Mouse (Mus musculus) CH12.LX (cell line): ENCODE measurements around the gene Wfdc12. TPM values are rescaled to one million over a fixed set of nuclear protein-coding genes. Genes with fewer than 3 reads are reported as not detected.

Experiments used
- DNase-seq: peaks from one replicate; pipeline ENCODE4 v3.0.0-alpha.2; 2013; ENCODE audit errors: extremely low read depth
- H3K27ac ChIP-seq: 2 replicates; pipeline ENCODE4 v1.5.1; 2012; ENCODE audit warnings: low read depth, mild to moderate bottlenecking, control low read depth, moderate library complexity; ENCODE audit not compliant: insufficient read depth
- H3K27me3 ChIP-seq: replicated peaks from 2 replicates; pipeline ENCODE3; 2012; ENCODE audit warnings: inconsistent platforms
- H3K36me3 ChIP-seq, 2 experiments: replicated peaks in 1 of 2; 2 replicates each; pipeline versions ENCODE3 to v1.6.1; 2012; ENCODE audit warnings: inconsistent platforms in 1 of 2, low read length in 1 of 2, mild to moderate bottlenecking in 1 of 2, mixed read lengths in 1 of 2, moderate library complexity in 1 of 2; ENCODE audit not compliant: control insufficient read depth in 1 of 2, insufficient read depth in 1 of 2
- H3K4me1 ChIP-seq, 2 experiments: 2 replicates each; pipeline ENCODE4 v1.6.1; 2012; ENCODE audit warnings: inconsistent platforms in 1 of 2, moderate library complexity in 1 of 2; ENCODE audit not compliant: insufficient read depth in 2 of 2, control insufficient read depth in 1 of 2
- H3K4me2 ChIP-seq: 2 replicates; pipeline ENCODE4 v1.6.1; 2012; ENCODE audit warnings: low read depth, mild to moderate bottlenecking, control low read depth; ENCODE audit not compliant: poor library complexity, insufficient read depth, severe bottlenecking
- H3K4me3 ChIP-seq, 3 experiments: fragments of 150-350 bp in 1 of 3; sonication (generic) in 1 of 3; replicated peaks in 1 of 3; 2 replicates each; pipeline versions ENCODE3 to v1.5.1; 2011 to 2012; ENCODE audit warnings: low read depth in 2 of 3, low read length in 2 of 3, mild to moderate bottlenecking in 2 of 3, moderate library complexity in 2 of 3, control low read depth in 1 of 3, improper control_type of control experiment in 1 of 3, inconsistent platforms in 1 of 3, mixed read lengths in 1 of 3; ENCODE audit not compliant: poor library complexity in 1 of 3
- H3K79me2 ChIP-seq: replicated peaks from 2 replicates; pipeline ENCODE4 v1.6.1; 2012; ENCODE audit warnings: mild to moderate bottlenecking, moderate library complexity; ENCODE audit not compliant: control insufficient read depth, poor library complexity, insufficient read depth, severe bottlenecking; ENCODE audit errors: extremely low read depth
- H3K9ac ChIP-seq: 2 replicates; pipeline ENCODE4 v1.6.1; 2012; ENCODE audit warnings: low read depth, mild to moderate bottlenecking, control low read depth, moderate library complexity; ENCODE audit not compliant: insufficient read depth
- H3K9me3 ChIP-seq: replicated peaks from 2 replicates; pipeline ENCODE3; 2012; ENCODE audit warnings: low read length, inconsistent platforms, mixed read lengths
- CHD2 ChIP-seq: IDR thresholded peaks from 2 replicates; pipeline ENCODE4 v1.6.1; 2011; ENCODE audit warnings: low read length, improper control_type of control experiment
- EP300 ChIP-seq: IDR thresholded peaks from 2 replicates; pipeline ENCODE4 v1.6.1; 2011; ENCODE audit warnings: low read length, improper control_type of control experiment
- IRF4 ChIP-seq: IDR thresholded peaks from 2 replicates; pipeline ENCODE4 v1.6.1; 2014; ENCODE audit warnings: low read depth, mild to moderate bottlenecking, inconsistent platforms, low read length, improper control_type of control experiment
- JUND ChIP-seq: conservative IDR thresholded peaks from 2 replicates; pipeline ENCODE4 v1.6.1; 2011; ENCODE audit warnings: low read depth, low read length, improper control_type of control experiment
- KAT2A ChIP-seq: IDR thresholded peaks from 2 replicates; pipeline ENCODE4 v1.6.1; 2012; ENCODE audit warnings: low read length, improper control_type of control experiment, inconsistent platforms; ENCODE audit not compliant: insufficient replicate concordance
- MAZ ChIP-seq: IDR thresholded peaks from 2 replicates; pipeline ENCODE4 v1.6.1; 2012; ENCODE audit warnings: low read depth, mild to moderate bottlenecking, inconsistent platforms, low read length, improper control_type of control experiment, moderate library complexity
- MEF2A ChIP-seq: IDR thresholded peaks from 2 replicates; pipeline ENCODE4 v1.6.1; 2014; ENCODE audit warnings: low read depth, mild to moderate bottlenecking, inconsistent platforms, low read length, improper control_type of control experiment, borderline replicate concordance
- MXI1 ChIP-seq: IDR thresholded peaks from 2 replicates; pipeline ENCODE4 v1.6.1; 2011; ENCODE audit warnings: mild to moderate bottlenecking, low read depth, low read length, improper control_type of control experiment
- PAX5 ChIP-seq: IDR thresholded peaks from 2 replicates; pipeline ENCODE4 v1.6.1; 2012; ENCODE audit warnings: low read length, inconsistent platforms, mixed read lengths
- SIN3A ChIP-seq: IDR thresholded peaks from 2 replicates; pipeline ENCODE4 v1.6.1; 2012; ENCODE audit warnings: low read length, improper control_type of control experiment, inconsistent platforms
- SMC3 ChIP-seq: IDR thresholded peaks from 2 replicates; pipeline ENCODE4 v1.6.1; 2011; ENCODE audit warnings: low read depth, low read length, improper control_type of control experiment
- TBP ChIP-seq: conservative IDR thresholded peaks from 2 replicates; pipeline ENCODE4 v1.6.1; 2011; ENCODE audit warnings: low read depth, low read length, improper control_type of control experiment
- TCF12 ChIP-seq: IDR thresholded peaks from 2 replicates; pipeline ENCODE4 v1.6.1; 2014; ENCODE audit warnings: low read depth, mild to moderate bottlenecking, inconsistent platforms, low read length, improper control_type of control experiment
- USF2 ChIP-seq: conservative IDR thresholded peaks from 2 replicates; pipeline ENCODE4 v1.6.1; 2011; ENCODE audit warnings: low read depth, low read length, improper control_type of control experiment
- ZC3H11A ChIP-seq: IDR thresholded peaks from 2 replicates; pipeline ENCODE4 v1.6.1; 2012; ENCODE audit warnings: low read depth, mild to moderate bottlenecking, inconsistent platforms, low read length, improper control_type of control experiment
- dilution Hi-C: fragments of 300-500 bp; cut with MboI; formaldehyde crosslinking; loops from 2 replicates; pipeline ENCODE4 v1.14.3; 2020; ENCODE audit warnings: low sequenced_read_pairs; ENCODE audit not compliant: extremely low pct_unique_long_range_greater_than_20kb, extremely low pct_ligation_motif_present
- in situ Hi-C: fragments of 300-500 bp; cut with MboI; formaldehyde crosslinking; loops from 3 replicates; pipeline ENCODE4 v1.14.3; 2019; ENCODE audit warnings: low sequenced_read_pairs, low pct_ligation_motif_present, low pct_unique_long_range_greater_than_20kb, mixed read lengths
- polyA plus RNA-seq: library from polyadenylated mRNA; unstranded; fragments of >175 nt; gene quantifications from 2 replicates; pipeline ENCODE4 v1.2.1, GENCODE M21; 2012; ENCODE audit warnings: low read depth; ENCODE audit not compliant: insufficient read length
- total RNA-seq, 2 experiments: library from RNA; depleted of rRNA; stranded (reverse); fragments of 300-350 nt in 1 of 2; fragments of >200 nt in 1 of 2; gene quantifications; 2 replicates each; pipeline ENCODE4 v1.2.3; 2012 to 2014

Gene Wfdc12
- total and polyA plus RNA-seq, 3 experiments: not detected

DNA sequence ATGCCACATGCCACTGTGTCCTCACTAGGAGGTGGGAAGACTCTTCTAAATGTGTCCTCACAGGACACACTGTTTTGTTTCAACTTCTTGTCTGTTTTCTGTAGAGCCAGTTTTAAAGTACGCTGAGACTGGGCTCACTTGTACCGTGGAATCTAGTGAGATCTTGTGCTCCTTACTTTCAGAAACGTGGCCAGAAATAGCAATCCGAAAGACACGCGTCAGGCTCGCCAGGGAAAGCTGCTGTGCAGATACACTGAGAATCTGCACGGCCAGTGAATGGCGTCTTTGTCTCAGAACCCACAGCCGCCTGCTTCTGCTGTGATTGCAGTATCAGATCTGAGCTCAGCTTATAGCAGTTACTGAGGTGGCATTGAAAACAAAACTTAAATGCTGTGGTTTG lies 48.4 kb downstream of the Wfdc12 start:
- dilution Hi-C loops (no loop called here), in situ Hi-C loops (no loop called here)
- Histone ChIP-seq H3K9ac (no peak overlapping the region), H3K27ac (no peak overlapping the region), H3K79me2 (peaks cover 13% of the 10 kb centered on the region), H3K4me2 (no peak overlapping the region), H3K4me3 (no peak overlapping the region), H3K4me1 (peaks cover 5 to 78% of the 10 kb centered on the region in 2 experiments; a peak in 3 of 4 replicates), H3K36me3 (peaks cover 47 to 84% of the 10 kb centered on the region in 2 experiments), H3K27me3 (no peaks in the 10 kb centered on the region), H3K9me3 (no peaks in the 10 kb centered on the region)
- no peak for DNase-seq
- TF ChIP-seq PAX5: no peak
- no peak for TF ChIP-seq KAT2A
- no peak for TF ChIP-seq USF2
- no peak for TF ChIP-seq MAZ
- TF ChIP-seq SIN3A: no peak
- no peak for TF ChIP-seq MEF2A
- no peak for TF ChIP-seq ZC3H11A
- TF ChIP-seq TCF12: no peak
- no peak for TF ChIP-seq TBP
- TF ChIP-seq EP300: no peak
- TF ChIP-seq IRF4: no peak
- TF ChIP-seq CHD2: no peak
- no peak for TF ChIP-seq SMC3
- no peak for TF ChIP-seq JUND
- TF ChIP-seq MXI1: no peak

Other genes with a start within 250 kb of the Wfdc12 start
- 41.6 and 51.7 TPM in 2 replicates for gene Ywhab, start 195.6 kb downstream of the Wfdc12 start, total RNA-seq (2012; rRNA removed)
- gene Ywhab, start 195.6 kb downstream of the Wfdc12 start, total RNA-seq (2014; rRNA removed): 57.1 and 59.8 TPM in 2 replicates
- gene Ywhab, start 195.6 kb downstream of the Wfdc12 start, polyA plus RNA-seq: 157 and 159 TPM in 2 replicates
- gene Pabpc1l, start 165.2 kb downstream of the Wfdc12 start, total RNA-seq (2012; rRNA removed): 0.42 and 0.76 TPM in 2 replicates
- gene Pabpc1l, start 165.2 kb downstream of the Wfdc12 start, total RNA-seq (2014; rRNA removed): 0.47 and 0.55 TPM in 2 replicates
- gene Pabpc1l, start 165.2 kb downstream of the Wfdc12 start, polyA plus RNA-seq: 0.96 and 2.0 TPM in 2 replicates
- gene Stk4, start 120.3 kb downstream of the Wfdc12 start, total RNA-seq (2012; rRNA removed): 53.1 and 64.4 TPM in 2 replicates
- 50.9 and 51.4 TPM in 2 replicates for gene Stk4, start 120.3 kb downstream of the Wfdc12 start, total RNA-seq (2014; rRNA removed)
- gene Stk4, start 120.3 kb downstream of the Wfdc12 start, polyA plus RNA-seq: 77.5 and 78.3 TPM in 2 replicates
- gene Tomm34, start 119.4 kb downstream of the Wfdc12 start, total RNA-seq (2012; rRNA removed): 26.8 and 30.0 TPM in 2 replicates
- 25.6 and 26.5 TPM in 2 replicates for gene Tomm34, start 119.4 kb downstream of the Wfdc12 start, total RNA-seq (2014; rRNA removed)
- gene Tomm34, start 119.4 kb downstream of the Wfdc12 start, polyA plus RNA-seq: 38.3 and 40.7 TPM in 2 replicates
- 0.34 and 0.42 TPM in 2 replicates for gene Kcns1, start 19.5 kb downstream of the Wfdc12 start, total RNA-seq (2012; rRNA removed)
- gene Kcns1, start 19.5 kb downstream of the Wfdc12 start, total RNA-seq (2014; rRNA removed): not detected in 2 replicates
- 0.11 TPM in 1 of 2 replicates, not detected in the other for gene Kcns1, start 19.5 kb downstream of the Wfdc12 start, polyA plus RNA-seq
- not detected in 2 replicates for gene Wfdc5, start 7.9 kb downstream of the Wfdc12 start, total RNA-seq (2012; rRNA removed)
- gene Wfdc5, start 7.9 kb downstream of the Wfdc12 start, total RNA-seq (2014; rRNA removed): not detected in 2 replicates
- not detected in 2 replicates for gene Wfdc5, start 7.9 kb downstream of the Wfdc12 start, polyA plus RNA-seq
- gene Wfdc15a, start 9.5 kb upstream of the Wfdc12 start, total RNA-seq (2012; rRNA removed): not detected in 2 replicates
- gene Wfdc15a, start 9.5 kb upstream of the Wfdc12 start, total RNA-seq (2014; rRNA removed): not detected in 2 replicates
- not detected in 2 replicates for gene Wfdc15a, start 9.5 kb upstream of the Wfdc12 start, polyA plus RNA-seq
- not detected in 2 replicates for gene Wfdc15b, start 31.1 kb upstream of the Wfdc12 start, total RNA-seq (2012; rRNA removed)
- gene Wfdc15b, start 31.1 kb upstream of the Wfdc12 start, total RNA-seq (2014; rRNA removed): not detected in 2 replicates
- not detected in 2 replicates for gene Wfdc15b, start 31.1 kb upstream of the Wfdc12 start, polyA plus RNA-seq
- gene Svs2, start 47.9 kb upstream of the Wfdc12 start, total RNA-seq (2012; rRNA removed): not detected in 2 replicates
- gene Svs2, start 47.9 kb upstream of the Wfdc12 start, total RNA-seq (2014; rRNA removed): not detected in 2 replicates
- gene Svs2, start 47.9 kb upstream of the Wfdc12 start, polyA plus RNA-seq: not detected in 2 replicates
- gene Svs3b, start 66.0 kb upstream of the Wfdc12 start, total RNA-seq (2012; rRNA removed): not detected in 2 replicates
- not detected in 2 replicates for gene Svs3b, start 66.0 kb upstream of the Wfdc12 start, total RNA-seq (2014; rRNA removed)
- not detected in 2 replicates for gene Svs3b, start 66.0 kb upstream of the Wfdc12 start, polyA plus RNA-seq
- gene Svs4, start 87.9 kb upstream of the Wfdc12 start, total RNA-seq (2012; rRNA removed): not detected in 2 replicates
- not detected in 2 replicates for gene Svs4, start 87.9 kb upstream of the Wfdc12 start, total RNA-seq (2014; rRNA removed)
- gene Svs4, start 87.9 kb upstream of the Wfdc12 start, polyA plus RNA-seq: not detected in 2 replicates
- gene Svs3a, start 98.7 kb upstream of the Wfdc12 start, total RNA-seq (2012; rRNA removed): not detected in 2 replicates
- gene Svs3a, start 98.7 kb upstream of the Wfdc12 start, total RNA-seq (2014; rRNA removed): not detected in 2 replicates
- not detected in 2 replicates for gene Svs3a, start 98.7 kb upstream of the Wfdc12 start, polyA plus RNA-seq
- gene Svs6, start 126.1 kb upstream of the Wfdc12 start, total RNA-seq (2012; rRNA removed): not detected in 2 replicates
- gene Svs6, start 126.1 kb upstream of the Wfdc12 start, total RNA-seq (2014; rRNA removed): not detected in 2 replicates
- not detected in 2 replicates for gene Svs6, start 126.1 kb upstream of the Wfdc12 start, polyA plus RNA-seq
- not detected in 2 replicates for gene Svs5, start 142.1 kb upstream of the Wfdc12 start, total RNA-seq (2012; rRNA removed)
- not detected in 2 replicates for gene Svs5, start 142.1 kb upstream of the Wfdc12 start, total RNA-seq (2014; rRNA removed)
- gene Svs5, start 142.1 kb upstream of the Wfdc12 start, polyA plus RNA-seq: not detected in 2 replicates
- gene Slpi, start 198.5 kb upstream of the Wfdc12 start, total RNA-seq (2012; rRNA removed): 1.2 and 2.7 TPM in 2 replicates
- gene Slpi, start 198.5 kb upstream of the Wfdc12 start, total RNA-seq (2014; rRNA removed): 0.38 and 0.53 TPM in 2 replicates
- 0.71 and 1.0 TPM in 2 replicates for gene Slpi, start 198.5 kb upstream of the Wfdc12 start, polyA plus RNA-seq
- gene Rbpjl, start 212.5 kb upstream of the Wfdc12 start, total RNA-seq (2012; rRNA removed): 0.08 TPM in 1 of 2 replicates, not detected in the other
- not detected in 2 replicates for gene Rbpjl, start 212.5 kb upstream of the Wfdc12 start, total RNA-seq (2014; rRNA removed)
- gene Rbpjl, start 212.5 kb upstream of the Wfdc12 start, polyA plus RNA-seq: not detected in 2 replicates
- not detected in 2 replicates for gene Matn4, start 214.6 kb upstream of the Wfdc12 start, total RNA-seq (2012; rRNA removed)
- gene Matn4, start 214.6 kb upstream of the Wfdc12 start, total RNA-seq (2014; rRNA removed): not detected in 2 replicates
- not detected in 2 replicates for gene Matn4, start 214.6 kb upstream of the Wfdc12 start, polyA plus RNA-seq